Mouse (Mus musculus): ENCODE measurements around the gene Aoc3. TPM values are rescaled to one million over a fixed set of nuclear protein-coding genes. Genes with fewer than 3 reads are reported as not detected.

The Aoc3 gene
- total and polyA plus RNA-seq, 3 experiments: 0.62 to 2.2 TPM; not detected in 1

DNA sequence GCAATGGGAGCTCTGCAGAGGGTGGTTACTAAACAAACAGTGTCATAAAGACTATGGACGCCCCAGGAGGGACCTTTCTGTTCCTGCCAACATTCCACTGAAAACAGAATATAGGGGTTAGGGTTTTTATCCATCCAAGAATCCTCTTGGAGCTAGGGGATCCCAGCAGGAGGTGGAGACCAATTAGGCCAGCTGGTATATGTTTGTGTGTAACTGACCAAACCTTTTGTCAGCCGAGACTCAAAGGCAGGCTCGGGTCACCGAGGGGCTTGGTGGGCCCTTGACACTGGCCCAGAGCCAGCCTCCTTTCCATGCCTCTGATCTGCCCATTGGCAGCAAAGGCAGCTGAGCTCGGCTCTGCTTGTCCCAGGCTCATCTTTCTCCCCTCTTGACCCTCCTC lies 47.5 kb upstream of the Aoc3 start:
- H3K36me3 ChIP-seq (ENCODE audit: control insufficient read depth in 1 of 2, insufficient read depth in 2 of 2, low read length in 2 of 2): peaks cover 4 to 8% of the 10 kb centered on the region in 2 experiments; a peak in 3 of 4 replicates
- H3K4me1 ChIP-seq (ENCODE audit: control insufficient read depth in 1 of 2, insufficient read depth in 2 of 2, low read length in 2 of 2): peaks cover 0 to 7% of the 10 kb centered on the region in 2 experiments; a peak in 1 of 4 replicates
- no peaks in the 10 kb centered on the region for H3K27me3 ChIP-seq (ENCODE audit: control insufficient read depth in 1 of 2, insufficient read depth in 2 of 2, low read length in 2 of 2)
- no peak overlapping the region for H3K4me3 ChIP-seq (ENCODE audit: control insufficient read depth in 1 of 2, insufficient read depth in 1 of 2, low read depth in 2 of 2, low read length in 2 of 2)
- DNase-seq (ENCODE audit: low read depth, low spot score): no peak
- no peaks in the 10 kb centered on the region for H3K9me3 ChIP-seq (replicated peaks; ENCODE audit: insufficient read depth, low read length)
- no peak overlapping the region for H3K9ac ChIP-seq (ENCODE audit: control insufficient read depth, low read depth, low read length, poor library complexity, severe bottlenecking)
- H3K27ac ChIP-seq (ENCODE audit: control insufficient read depth, low read depth, low read length): no peak overlapping the region
- H3K79me2 ChIP-seq (ENCODE audit: control insufficient read depth, insufficient read depth, low read length, poor library complexity): peaks cover 6% of the 10 kb centered on the region
- no peak for TF ChIP-seq MXI1 (IDR thresholded peaks at IDR 0.05; ENCODE audit: low read depth, low read length)
- TF ChIP-seq ZMIZ1 (IDR thresholded peaks at IDR 0.05; ENCODE audit: low read depth, low read length): no peak
- TF ChIP-seq E2F4 (IDR thresholded peaks at IDR 0.05; ENCODE audit: borderline replicate concordance, low read depth, low read length): no peak
- no peak for TF ChIP-seq RAD21 (IDR thresholded peaks at IDR 0.05; ENCODE audit: low read depth, low read length)
- TF ChIP-seq EP300 (IDR thresholded peaks at IDR 0.05; ENCODE audit: low read depth in 1 of 2, low read length in 2 of 2): no peak
- no peak for TF ChIP-seq GABPA (IDR thresholded peaks at IDR 0.05; ENCODE audit: low read depth, low read length)
- TF ChIP-seq MAFK (IDR thresholded peaks at IDR 0.05; ENCODE audit: borderline replicate concordance, low read depth, low read length): no peak
- no peak for TF ChIP-seq MAZ (IDR thresholded peaks at IDR 0.05; ENCODE audit: low read depth, low read length)
- TF ChIP-seq SIN3A (IDR thresholded peaks at IDR 0.05; ENCODE audit: low read length): no peak
- no peak for TF ChIP-seq CTCF (IDR thresholded peaks at IDR 0.05 in 2 of 3, conservative IDR thresholded peaks at IDR 0.05 in 1 of 3; ENCODE audit: control insufficient read depth in 1 of 3, insufficient read depth in 1 of 3, low read depth in 2 of 3, low read length in 3 of 3, poor library complexity in 1 of 3, severe bottlenecking in 1 of 3)
- no peak for TF ChIP-seq ELF1 (IDR thresholded peaks at IDR 0.05; ENCODE audit: low read depth, low read length)
- no peak for TF ChIP-seq HCFC1 (IDR thresholded peaks at IDR 0.05; ENCODE audit: low read depth, low read length)

- H3K4me1 ChIP-seq (ENCODE audit: control insufficient read depth in 1 of 2, insufficient read depth in 2 of 2, low read length in 2 of 2): peaks cover 0 to 7% of the 10 kb centered on the region in 2 experiments; a peak in 1 of 4 replicates
- no peak overlapping the region for H3K9ac ChIP-seq (ENCODE audit: control insufficient read depth, low read depth, low read length, poor library complexity, severe bottlenecking)
- no peak overlapping the region for H3K4me3 ChIP-seq (ENCODE audit: control insufficient read depth in 1 of 2, insufficient read depth in 1 of 2, low read depth in 2 of 2, low read length in 2 of 2)
- no peaks in the 10 kb centered on the region for H3K27me3 ChIP-seq (ENCODE audit: control insufficient read depth in 1 of 2, insufficient read depth in 2 of 2, low read length in 2 of 2)
- H3K27ac ChIP-seq (ENCODE audit: control insufficient read depth, low read depth, low read length): no peak overlapping the region
- TF ChIP-seq MEF2A (IDR thresholded peaks at IDR 0.05; ENCODE audit: extremely low read depth, insufficient replicate concordance, low read depth, low read length, poor library complexity, severe bottlenecking): no peak
- no peak for TF ChIP-seq SIN3A (IDR thresholded peaks at IDR 0.05; ENCODE audit: low read length)
- TF ChIP-seq TAL1 (IDR thresholded peaks at IDR 0.05; ENCODE audit: low read length): no peak
- TF ChIP-seq TBP (IDR thresholded peaks at IDR 0.05; ENCODE audit: low read depth, low read length): no peak
- TF ChIP-seq MAX (IDR thresholded peaks at IDR 0.05; ENCODE audit: low read length): no peak
- TF ChIP-seq GABPA (IDR thresholded peaks at IDR 0.05; ENCODE audit: low read depth, low read length): no peak
- no peak for TF ChIP-seq CHD2 (IDR thresholded peaks at IDR 0.05; ENCODE audit: low read length)
- TF ChIP-seq CHD1 (IDR thresholded peaks at IDR 0.05; ENCODE audit: low read depth, low read length): no peak
- no peak for TF ChIP-seq CTCF (IDR thresholded peaks at IDR 0.05 in 2 of 3, conservative IDR thresholded peaks at IDR 0.05 in 1 of 3; ENCODE audit: control insufficient read depth in 1 of 3, insufficient read depth in 1 of 3, low read depth in 2 of 3, low read length in 3 of 3, poor library complexity in 1 of 3, severe bottlenecking in 1 of 3)
- no peak for TF ChIP-seq JUND (IDR thresholded peaks at IDR 0.05; ENCODE audit: low read depth, low read length)
- no peak for TF ChIP-seq EP300 (IDR thresholded peaks at IDR 0.05; ENCODE audit: low read depth in 1 of 2, low read length in 2 of 2)
- TF ChIP-seq BHLHE40 (IDR thresholded peaks at IDR 0.05; ENCODE audit: borderline replicate concordance, low read depth, low read length): no peak
- TF ChIP-seq NELFE (IDR thresholded peaks at IDR 0.05; ENCODE audit: low read depth, low read length): no peak
- TF ChIP-seq USF2 (IDR thresholded peaks at IDR 0.05; ENCODE audit: borderline replicate concordance in 1 of 2, insufficient read depth in 1 of 2, low read depth in 1 of 2, low read length in 2 of 2): no peak
- TF ChIP-seq ETS1 (IDR thresholded peaks at IDR 0.05; ENCODE audit: low read depth, low read length): no peak
- no peak for TF ChIP-seq HCFC1 (IDR thresholded peaks at IDR 0.05; ENCODE audit: low read depth, low read length)
- no peak for TF ChIP-seq MAZ (IDR thresholded peaks at IDR 0.05; ENCODE audit: low read depth, low read length)
- TF ChIP-seq SMC3 (IDR thresholded peaks at IDR 0.05; ENCODE audit: low read depth, low read length): no peak
- TF ChIP-seq GATA1 (IDR thresholded peaks at IDR 0.05; ENCODE audit: low read depth, low read length): no peak
- no peak for DNase-seq (ENCODE audit: low read depth, low spot score)
- no peaks in the 10 kb centered on the region for H3K79me2 ChIP-seq (ENCODE audit: control insufficient read depth, insufficient read depth, low read length, poor library complexity)
- no peaks in the 10 kb centered on the region for H3K9me3 ChIP-seq (replicated peaks; ENCODE audit: insufficient read depth, low read length)
- H3K36me3 ChIP-seq (ENCODE audit: control insufficient read depth in 1 of 2, insufficient read depth in 2 of 2, low read length in 2 of 2): peaks cover 4 to 14% of the 10 kb centered on the region in 2 experiments; a peak in 3 of 4 replicates
These were observed 46.6 kb upstream of the Aoc3 start for GRCm38 (mm10) chr11:101283805-101284204.

Data from MEL (cell line).